Mouse (Mus musculus): Measurements from ENCODE around the gene Csk. TPM values are rescaled to one million over a fixed set of nuclear protein-coding genes. Genes with fewer than 3 reads are reported as not detected.

Csk gene
- polyA plus RNA-seq, 1 experiment from 2014 or later: 28.7 TPM

DNA sequence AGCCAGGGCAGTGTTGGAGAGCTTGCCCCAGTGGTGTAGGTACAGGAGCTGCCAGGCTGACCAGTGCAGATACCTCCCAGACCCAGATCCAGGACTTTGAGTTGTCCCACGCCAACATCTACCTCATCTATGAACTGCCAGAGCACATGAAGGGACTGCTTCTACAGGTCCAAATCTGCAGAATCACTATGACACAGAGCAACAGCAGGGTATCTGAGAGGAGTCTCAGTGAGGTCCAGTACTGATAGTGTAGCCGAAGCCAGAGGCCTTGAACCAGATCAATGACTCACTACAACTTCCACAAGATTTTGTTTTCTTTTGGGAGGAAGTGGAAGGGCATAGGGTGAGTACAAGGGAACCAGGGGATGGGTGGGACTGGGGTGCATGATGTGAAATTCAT is 34.3 kb upstream of the Csk start, which contains the start of gene Cyp1a1:
Gene Cyp1a1 (plus strand): TSS at position 178 of the 400 bp plus-strand sequence.
- TF ChIP-seq CTCF (IDR thresholded peaks at IDR 0.05; ENCODE audit: low read depth): no peak
- Histone ChIP-seq H3K9me3 (ENCODE audit: low read depth, low read length) (no peaks in the 10 kb centered on the region), H3K36me3 (ENCODE audit: insufficient read depth) (no peaks in the 10 kb centered on the region), H3K27me3 (ENCODE audit: insufficient read depth, low read length) (no peaks in the 10 kb centered on the region), H3K4me3 (ENCODE audit: low read depth, low read length) (no peak within 1 kb of the TSS), H3K27ac (ENCODE audit: low read depth) (no peak within 1 kb of the TSS), H3K4me2 (no peak within 1 kb of the TSS), H3K9ac (no peak within 1 kb of the TSS), H3K4me1 (ENCODE audit: insufficient read depth) (no peaks in the 10 kb centered on the region)
- ATAC-seq (ENCODE audit: insufficient read depth): no peak
- DNase-seq: no peak
- 74% methylated on average over 2 of the region's 2 CpGs for WGBS

DNA sequence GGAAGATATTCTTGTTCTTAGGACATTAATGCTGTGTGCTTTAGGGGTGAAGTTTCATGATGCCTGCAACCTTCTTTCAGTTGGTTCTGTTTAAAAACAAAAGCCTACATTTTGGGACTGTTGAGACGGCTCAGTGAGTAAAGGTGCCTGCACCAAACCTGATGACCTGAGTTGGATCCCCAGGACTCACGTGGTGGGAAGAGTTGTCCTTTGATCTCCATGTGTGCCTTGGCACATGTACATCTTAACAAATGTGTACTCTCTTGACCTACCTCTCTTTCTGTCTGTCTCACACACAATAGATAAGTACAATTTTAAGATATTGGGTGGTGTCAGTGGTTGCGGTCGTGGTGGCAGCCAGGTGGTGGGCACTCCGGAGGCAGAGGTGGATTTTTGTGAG is 32.6 kb upstream of the Csk start:
- 75% methylated on average over 5 of the region's 5 CpGs for WGBS
- ATAC-seq (ENCODE audit: insufficient read depth): no peak
- TF ChIP-seq CTCF (IDR thresholded peaks at IDR 0.05; ENCODE audit: low read depth): no peak

DNA sequence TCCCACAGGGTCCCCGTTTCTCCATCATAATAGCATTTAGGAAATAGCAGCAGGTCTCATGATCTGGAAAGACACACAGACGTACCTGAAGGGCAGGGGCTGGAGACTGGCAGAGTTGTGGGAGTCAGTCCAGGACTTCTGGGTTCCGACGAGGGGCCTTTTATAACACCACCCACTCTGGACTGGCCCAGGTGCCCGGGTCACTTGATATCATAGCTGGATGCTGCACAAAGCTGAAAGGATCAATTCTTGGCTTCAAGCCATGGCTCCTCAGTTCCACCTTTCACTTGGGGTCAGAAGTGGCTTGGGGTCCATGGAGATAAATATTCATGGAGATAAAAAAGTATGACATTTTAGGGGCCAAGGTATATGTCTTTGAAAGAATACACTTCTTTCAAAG is 30.1 kb upstream of the Csk start, which contains the start of gene Cyp1a2:
Gene Cyp1a2 (minus strand): TSS at position 184 of the 400 bp plus-strand sequence.
- no peak for TF ChIP-seq CTCF (IDR thresholded peaks at IDR 0.05; ENCODE audit: low read depth)
- 71% methylated on average over 5 of the region's 5 CpGs for WGBS
- no peak within 1 kb of the TSS for H3K4me2 ChIP-seq
- ATAC-seq (ENCODE audit: insufficient read depth) (no peak), DNase-seq (no peak)
- no peak within 1 kb of the TSS for H3K4me3 ChIP-seq (ENCODE audit: low read depth, low read length)
- H3K4me1 ChIP-seq (ENCODE audit: insufficient read depth): no peaks in the 10 kb centered on the region
- H3K27me3 ChIP-seq (ENCODE audit: insufficient read depth, low read length): no peaks in the 10 kb centered on the region
- H3K9me3 ChIP-seq (ENCODE audit: low read depth, low read length): no peaks in the 10 kb centered on the region
- H3K9ac ChIP-seq: no peak within 1 kb of the TSS
- H3K27ac ChIP-seq (ENCODE audit: low read depth): no peak within 1 kb of the TSS
- H3K36me3 ChIP-seq (ENCODE audit: insufficient read depth): no peaks in the 10 kb centered on the region

More for the DNA sequence above, 32.6 kb upstream of the Csk start:
- Histone ChIP-seq H3K36me3 (ENCODE audit: insufficient read depth) (no peaks in the 10 kb centered on the region), H3K4me3 (ENCODE audit: low read depth, low read length) (no peak overlapping the region), H3K4me2 (no peak overlapping the region), H3K9me3 (ENCODE audit: low read depth, low read length) (no peaks in the 10 kb centered on the region), H3K9ac (no peak overlapping the region), H3K4me1 (ENCODE audit: insufficient read depth) (no peaks in the 10 kb centered on the region), H3K27me3 (ENCODE audit: insufficient read depth, low read length) (no peaks in the 10 kb centered on the region), H3K27ac (ENCODE audit: low read depth) (no peak overlapping the region)
- DNase-seq: no peak

DNA sequence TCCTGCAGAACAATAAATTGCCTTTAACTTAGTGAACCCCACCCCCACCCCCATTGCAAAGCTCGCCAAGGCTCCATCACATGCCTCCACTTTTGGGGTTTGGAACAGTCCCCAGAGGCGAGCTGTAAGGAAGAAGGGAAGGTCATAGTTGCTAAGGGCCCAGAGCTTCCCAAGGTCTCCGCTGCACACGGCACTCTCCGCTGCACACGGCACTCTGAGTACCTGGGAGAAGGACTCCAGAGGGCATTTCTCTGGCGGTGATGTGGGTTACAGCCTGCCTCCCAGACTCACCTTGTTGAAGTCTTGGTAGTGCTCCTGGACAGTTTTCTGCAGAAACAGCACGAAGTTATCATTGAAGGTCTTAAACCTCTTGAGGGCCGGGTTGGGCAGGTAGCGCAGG is 28.0 kb upstream of the Csk start:
- no peak for DNase-seq
- no peak overlapping the region for H3K4me2 ChIP-seq
- no peaks in the 10 kb centered on the region for H3K4me1 ChIP-seq (ENCODE audit: insufficient read depth)
- H3K9me3 ChIP-seq (ENCODE audit: low read depth, low read length): no peaks in the 10 kb centered on the region
- 77% methylated on average over 10 of the region's 10 CpGs for WGBS
- no peak overlapping the region for H3K27ac ChIP-seq (ENCODE audit: low read depth)
- ATAC-seq (ENCODE audit: insufficient read depth): no peak
- H3K36me3 ChIP-seq (ENCODE audit: insufficient read depth): no peaks in the 10 kb centered on the region
- no peaks in the 10 kb centered on the region for H3K27me3 ChIP-seq (ENCODE audit: insufficient read depth, low read length)
- H3K9ac ChIP-seq: no peak overlapping the region
- no peak for TF ChIP-seq CTCF (IDR thresholded peaks at IDR 0.05; ENCODE audit: low read depth)
- H3K4me3 ChIP-seq (ENCODE audit: low read depth, low read length): no peak overlapping the region

DNA sequence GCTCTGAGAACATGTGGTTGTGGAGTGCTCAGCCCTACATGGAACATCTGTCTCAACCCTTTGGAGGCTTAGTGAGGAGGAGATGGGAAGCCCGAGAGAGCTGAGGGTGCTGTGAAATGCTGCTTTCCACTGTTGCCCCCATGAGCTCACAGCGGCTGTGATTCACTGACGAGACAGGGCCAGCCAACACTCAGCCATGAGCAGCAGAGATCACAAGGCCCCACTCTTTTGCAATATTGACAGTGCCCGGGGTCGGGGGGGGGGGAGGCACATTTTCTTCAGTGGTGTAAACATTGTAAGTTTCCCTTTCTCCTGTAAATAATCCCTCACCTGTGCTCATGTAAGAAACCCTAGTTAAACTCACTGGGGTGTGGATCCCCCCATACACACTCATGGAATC is 18.1 kb upstream of the Csk start:
- no peak for ATAC-seq (ENCODE audit: insufficient read depth)
- 81% methylated on average over 5 of the region's 5 CpGs for WGBS

DNA sequence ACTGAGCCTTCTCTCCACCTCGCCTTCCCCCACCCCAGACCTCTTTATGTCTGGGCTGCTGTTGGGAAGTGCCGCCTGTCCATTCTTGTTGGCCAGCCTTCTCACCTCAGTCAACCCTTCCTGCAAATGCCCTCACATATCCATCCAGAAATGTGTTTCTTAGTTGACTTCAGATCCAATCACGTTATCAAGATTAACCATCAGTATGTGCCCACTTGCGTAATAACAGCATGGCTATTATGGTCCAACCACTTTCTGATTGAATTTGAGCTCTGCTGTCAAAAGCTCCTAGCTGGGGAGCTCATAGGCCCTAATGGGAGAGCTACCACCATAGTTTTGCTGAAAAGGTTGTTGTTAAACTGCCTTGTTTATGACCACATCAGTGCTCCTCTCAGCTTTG is 17.6 kb upstream of the Csk start:
- Histone ChIP-seq H3K9me3 (ENCODE audit: low read depth, low read length) (no peaks in the 10 kb centered on the region), H3K27ac (ENCODE audit: low read depth) (no peak overlapping the region), H3K4me2 (no peak overlapping the region), H3K4me3 (ENCODE audit: low read depth, low read length) (no peak overlapping the region), H3K36me3 (ENCODE audit: insufficient read depth) (no peaks in the 10 kb centered on the region), H3K9ac (no peak overlapping the region), H3K4me1 (ENCODE audit: insufficient read depth) (no peaks in the 10 kb centered on the region), H3K27me3 (ENCODE audit: insufficient read depth, low read length) (no peaks in the 10 kb centered on the region)
- DNase-seq (no peak), ATAC-seq (ENCODE audit: insufficient read depth) (no peak)
- no peak for TF ChIP-seq CTCF (IDR thresholded peaks at IDR 0.05; ENCODE audit: low read depth)
- 87% methylated on average over 4 of the region's 4 CpGs for WGBS

More for the DNA sequence above, 18.1 kb upstream of the Csk start:
- no peak overlapping the region for H3K9ac ChIP-seq
- no peak for DNase-seq
- no peaks in the 10 kb centered on the region for H3K27me3 ChIP-seq (ENCODE audit: insufficient read depth, low read length)
- no peaks in the 10 kb centered on the region for H3K9me3 ChIP-seq (ENCODE audit: low read depth, low read length)
- no peak for TF ChIP-seq CTCF (IDR thresholded peaks at IDR 0.05; ENCODE audit: low read depth)
- no peak overlapping the region for H3K27ac ChIP-seq (ENCODE audit: low read depth)
- H3K4me3 ChIP-seq (ENCODE audit: low read depth, low read length): no peak overlapping the region
- H3K4me2 ChIP-seq: no peak overlapping the region
- H3K4me1 ChIP-seq (ENCODE audit: insufficient read depth): no peaks in the 10 kb centered on the region
- H3K36me3 ChIP-seq (ENCODE audit: insufficient read depth): no peaks in the 10 kb centered on the region

DNA sequence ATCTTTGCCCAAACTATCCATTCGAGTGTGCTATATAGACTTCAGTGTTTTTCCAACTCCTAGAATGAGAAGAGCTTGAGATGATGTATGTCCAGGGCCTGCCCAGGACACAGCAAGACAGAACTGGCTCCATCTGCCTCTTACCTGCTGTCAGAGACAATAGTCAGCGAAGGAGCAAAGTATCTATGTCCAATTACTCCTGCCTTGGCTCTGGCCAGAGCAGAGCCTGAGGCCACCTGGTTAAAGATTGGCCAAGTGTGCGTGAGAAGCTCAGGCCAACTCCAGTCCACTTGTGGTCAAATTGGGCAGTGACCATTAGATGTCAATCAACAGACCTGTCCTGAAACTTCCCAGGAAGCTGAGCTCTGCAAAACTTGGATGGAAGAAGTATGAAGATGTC is 16.1 kb upstream of the Csk start:
- H3K9me3 ChIP-seq (ENCODE audit: low read depth, low read length): no peaks in the 10 kb centered on the region
- TF ChIP-seq CTCF (IDR thresholded peaks at IDR 0.05; ENCODE audit: low read depth): no peak
- H3K27ac ChIP-seq (ENCODE audit: low read depth): no peak overlapping the region
- ATAC-seq (ENCODE audit: insufficient read depth) (no peak), DNase-seq (no peak)
- H3K4me2 ChIP-seq: no peak overlapping the region
- no peaks in the 10 kb centered on the region for H3K4me1 ChIP-seq (ENCODE audit: insufficient read depth)
- 78% methylated on average over 3 of the region's 3 CpGs for WGBS
- no peaks in the 10 kb centered on the region for H3K36me3 ChIP-seq (ENCODE audit: insufficient read depth)
- no peak overlapping the region for H3K9ac ChIP-seq
- no peaks in the 10 kb centered on the region for H3K27me3 ChIP-seq (ENCODE audit: insufficient read depth, low read length)
- no peak overlapping the region for H3K4me3 ChIP-seq (ENCODE audit: low read depth, low read length)

DNA sequence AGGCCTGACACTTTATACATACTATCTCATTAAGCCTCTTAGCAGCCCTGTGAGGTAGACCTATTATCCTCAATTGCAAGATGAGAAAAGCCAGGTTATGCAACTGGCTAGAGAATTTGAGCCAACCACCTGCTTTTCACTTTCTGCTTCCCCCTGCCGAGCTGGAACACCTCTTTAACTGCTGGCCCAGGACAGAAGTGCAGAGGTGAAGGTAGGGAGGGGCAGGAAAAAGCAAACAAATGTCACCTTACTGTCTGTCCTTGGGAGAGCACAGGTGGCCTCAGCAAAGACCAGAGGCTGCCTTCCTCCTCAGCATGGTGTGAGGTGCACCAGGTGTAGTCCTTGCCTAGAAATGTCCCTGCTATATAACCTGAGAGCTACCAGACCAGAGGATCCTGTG is 14.8 kb upstream of the Csk start:
- no peak for ATAC-seq (ENCODE audit: insufficient read depth)

More for the DNA sequence above, 14.8 kb upstream of the Csk start:
- no peak overlapping the region for H3K4me2 ChIP-seq
- no peaks in the 10 kb centered on the region for H3K4me1 ChIP-seq (ENCODE audit: insufficient read depth)
- WGBS: 14% methylated on average over 1 of the region's 1 CpGs
- H3K4me3 ChIP-seq (ENCODE audit: low read depth, low read length): no peak overlapping the region
- no peak for TF ChIP-seq CTCF (IDR thresholded peaks at IDR 0.05; ENCODE audit: low read depth)
- H3K9ac ChIP-seq: no peak overlapping the region
- no peaks in the 10 kb centered on the region for H3K27me3 ChIP-seq (ENCODE audit: insufficient read depth, low read length)
- no peaks in the 10 kb centered on the region for H3K36me3 ChIP-seq (ENCODE audit: insufficient read depth)
- no peaks in the 10 kb centered on the region for H3K9me3 ChIP-seq (ENCODE audit: low read depth, low read length)
- H3K27ac ChIP-seq (ENCODE audit: low read depth): no peak overlapping the region
- DNase-seq: no peak
